Mouse (Mus musculus): ENCODE measurements around the gene Hif3a. TPM values are rescaled to one million over a fixed set of nuclear protein-coding genes. Genes with fewer than 3 reads are reported as not detected.
A peak's percentile ranks its signal among the peaks of the same experiment; 100 is the strongest.

Gene Hif3a
- polyA plus RNA-seq, 1 experiment from 2014 or later = 36.8 TPM

- Histone ChIP-seq H3K27ac (ENCODE audit: poor library complexity, severe bottlenecking) (no peak overlapping the region), H3K4me2 (no peak overlapping the region), H3K4me3 (no peak overlapping the region), H3K4me1 (replicated peaks) (peaks cover 46% of the 10 kb centered on the region), H3K27me3 (replicated peaks) (no peaks in the 10 kb centered on the region), H3K9me3 (replicated peaks) (no peaks in the 10 kb centered on the region), H3K36me3 (peaks cover 75% of the 10 kb centered on the region), H3K9ac (no peak overlapping the region)
- ATAC-seq (ENCODE audit: insufficient number of reproducible peaks, low FRiP score) = no peak
- WGBS = 84% methylated on average over 7 of the region's 7 CpGs
Measured at GRCm38 (mm10) chr7:17019426-17020166, 42.6 kb downstream of the Hif3a start.

GRCm38 (mm10) chr7:17017921-17018320 is 44.3 kb downstream of the Hif3a start:
- Histone ChIP-seq H3K9me3 (replicated peaks) (no peaks in the 10 kb centered on the region), H3K27ac (ENCODE audit: poor library complexity, severe bottlenecking) (peak overlapping the region; percentile 75), H3K27me3 (replicated peaks) (no peaks in the 10 kb centered on the region), H3K4me1 (replicated peaks) (peaks cover 30% of the 10 kb centered on the region), H3K4me3 (no peak overlapping the region), H3K36me3 (peaks cover 90% of the 10 kb centered on the region), H3K4me2 (no peak overlapping the region), H3K9ac (no peak overlapping the region)
- ATAC-seq (ENCODE audit: insufficient number of reproducible peaks, low FRiP score) = no peak
- WGBS = 76% methylated on average over 2 of the region's 2 CpGs

- 44% methylated on average over 1 of the region's 1 CpGs for WGBS
- Histone ChIP-seq H3K4me2 (no peak overlapping the region), H3K36me3 (peaks cover 90% of the 10 kb centered on the region), H3K27me3 (replicated peaks) (no peaks in the 10 kb centered on the region), H3K4me1 (replicated peaks) (peaks cover 22% of the 10 kb centered on the region), H3K4me3 (no peak overlapping the region), H3K27ac (ENCODE audit: poor library complexity, severe bottlenecking) (peak overlapping the region; percentile 75), H3K9ac (no peak overlapping the region), H3K9me3 (replicated peaks) (no peaks in the 10 kb centered on the region)
- peak; percentile 75 for ATAC-seq (ENCODE audit: insufficient number of reproducible peaks, low FRiP score)
Measured at GRCm38 (mm10) chr7:17017036-17017435, 45.2 kb downstream of the Hif3a start.

- Histone ChIP-seq H3K4me2 (no peak overlapping the region), H3K4me1 (replicated peaks) (peaks cover 22% of the 10 kb centered on the region), H3K27me3 (replicated peaks) (no peaks in the 10 kb centered on the region), H3K9me3 (replicated peaks) (no peaks in the 10 kb centered on the region), H3K9ac (no peak overlapping the region), H3K4me3 (no peak overlapping the region), H3K27ac (ENCODE audit: poor library complexity, severe bottlenecking) (no peak overlapping the region), H3K36me3 (peaks cover 90% of the 10 kb centered on the region)
- ATAC-seq (ENCODE audit: insufficient number of reproducible peaks, low FRiP score) = no peak
- WGBS = 83% methylated on average over 6 of the region's 6 CpGs
Measured at GRCm38 (mm10) chr7:17015381-17015780, 46.8 kb downstream of the Hif3a start.

GRCm38 (mm10) chr7:17011909-17012590 is 50.2 kb downstream of the Hif3a start:
- WGBS = 86% methylated on average over 7 of the region's 7 CpGs
- Histone ChIP-seq H3K4me2 (no peak overlapping the region), H3K9me3 (replicated peaks) (no peaks in the 10 kb centered on the region), H3K27me3 (replicated peaks) (no peaks in the 10 kb centered on the region), H3K4me1 (replicated peaks) (peaks cover 10% of the 10 kb centered on the region), H3K27ac (ENCODE audit: poor library complexity, severe bottlenecking) (no peak overlapping the region), H3K36me3 (peaks cover 98% of the 10 kb centered on the region), H3K9ac (no peak overlapping the region), H3K4me3 (no peak overlapping the region)
- no peak for ATAC-seq (ENCODE audit: insufficient number of reproducible peaks, low FRiP score)

- Histone ChIP-seq H3K27me3 (replicated peaks) (no peaks in the 10 kb centered on the region), H3K4me3 (no peak overlapping the region), H3K27ac (ENCODE audit: poor library complexity, severe bottlenecking) (no peak overlapping the region), H3K9me3 (replicated peaks) (no peaks in the 10 kb centered on the region), H3K9ac (no peak overlapping the region), H3K4me2 (no peak overlapping the region), H3K36me3 (peaks cover 98% of the 10 kb centered on the region), H3K4me1 (replicated peaks) (no peaks in the 10 kb centered on the region)
- WGBS = 89% methylated on average over 5 of the region's 5 CpGs
- no peak for ATAC-seq (ENCODE audit: insufficient number of reproducible peaks, low FRiP score)
Measured at GRCm38 (mm10) chr7:17010010-17010347, 52.2 kb downstream of the Hif3a start.

GRCm38 (mm10) chr7:17009326-17010009 is 52.8 kb downstream of the Hif3a start:
- Histone ChIP-seq H3K4me1 (replicated peaks) (no peaks in the 10 kb centered on the region), H3K9me3 (replicated peaks) (no peaks in the 10 kb centered on the region), H3K36me3 (peaks cover 98% of the 10 kb centered on the region), H3K27me3 (replicated peaks) (no peaks in the 10 kb centered on the region), H3K27ac (ENCODE audit: poor library complexity, severe bottlenecking) (no peak overlapping the region), H3K4me2 (no peak overlapping the region), H3K9ac (no peak overlapping the region; the same call in 1 of the 2 replicates), H3K4me3 (no peak overlapping the region)
- ATAC-seq (ENCODE audit: insufficient number of reproducible peaks, low FRiP score) = no peak
- WGBS = 91% methylated on average over 16 of the region's 16 CpGs

GRCm38 (mm10) chr7:17007300-17007699 is 54.9 kb downstream of the Hif3a start:
- Histone ChIP-seq H3K9ac (no peak overlapping the region), H3K9me3 (replicated peaks) (no peaks in the 10 kb centered on the region), H3K4me1 (replicated peaks) (0 out of 2 replicates have a peak, but pooled peaks cover 3% of the 10 kb centered on the region), H3K36me3 (peaks cover 92% of the 10 kb centered on the region), H3K27me3 (replicated peaks) (no peaks in the 10 kb centered on the region), H3K4me3 (no peak overlapping the region), H3K4me2 (no peak overlapping the region), H3K27ac (ENCODE audit: poor library complexity, severe bottlenecking) (no peak overlapping the region)
- WGBS = 78% methylated on average over 4 of the region's 4 CpGs
- ATAC-seq (ENCODE audit: insufficient number of reproducible peaks, low FRiP score) = no peak

- H3K4me1 ChIP-seq (replicated peaks) = 0 out of 2 replicates have a peak, but pooled peaks cover 3% of the 10 kb centered on the region
- H3K36me3 ChIP-seq = peaks cover 84% of the 10 kb centered on the region
- H3K27ac ChIP-seq (ENCODE audit: poor library complexity, severe bottlenecking) = no peak overlapping the region
- H3K9ac ChIP-seq = no peak overlapping the region
- H3K27me3 ChIP-seq (replicated peaks) = no peaks in the 10 kb centered on the region
- no peak overlapping the region for H3K4me2 ChIP-seq
- no peaks in the 10 kb centered on the region for H3K9me3 ChIP-seq (replicated peaks)
- no peak overlapping the region for H3K4me3 ChIP-seq
- whole genome bisulfite sequencing = 81% methylated on average over 7 of the region's 7 CpGs
- ATAC-seq (ENCODE audit: insufficient number of reproducible peaks, low FRiP score) = no peak
Measured at GRCm38 (mm10) chr7:17004716-17005115, 57.5 kb downstream of the Hif3a start.

- no peak overlapping the region for H3K4me2 ChIP-seq
- H3K36me3 ChIP-seq = peaks cover 82% of the 10 kb centered on the region
- peaks cover 13% of the 10 kb centered on the region for H3K4me1 ChIP-seq (replicated peaks)
- ATAC-seq (ENCODE audit: insufficient number of reproducible peaks, low FRiP score) = no peak
- no peaks in the 10 kb centered on the region for H3K27me3 ChIP-seq (replicated peaks)
- WGBS = 81% methylated on average over 7 of the region's 7 CpGs
- no peak overlapping the region for H3K4me3 ChIP-seq
- no peak overlapping the region for H3K9ac ChIP-seq
- H3K27ac ChIP-seq (ENCODE audit: poor library complexity, severe bottlenecking) = no peak overlapping the region
- H3K9me3 ChIP-seq (replicated peaks) = no peaks in the 10 kb centered on the region
Measured at GRCm38 (mm10) chr7:17003230-17003960, 58.8 kb downstream of the Hif3a start.
